Mouse (Mus musculus): ENCODE results near the gene Ppp1r9b.

Gene Ppp1r9b

DNA sequence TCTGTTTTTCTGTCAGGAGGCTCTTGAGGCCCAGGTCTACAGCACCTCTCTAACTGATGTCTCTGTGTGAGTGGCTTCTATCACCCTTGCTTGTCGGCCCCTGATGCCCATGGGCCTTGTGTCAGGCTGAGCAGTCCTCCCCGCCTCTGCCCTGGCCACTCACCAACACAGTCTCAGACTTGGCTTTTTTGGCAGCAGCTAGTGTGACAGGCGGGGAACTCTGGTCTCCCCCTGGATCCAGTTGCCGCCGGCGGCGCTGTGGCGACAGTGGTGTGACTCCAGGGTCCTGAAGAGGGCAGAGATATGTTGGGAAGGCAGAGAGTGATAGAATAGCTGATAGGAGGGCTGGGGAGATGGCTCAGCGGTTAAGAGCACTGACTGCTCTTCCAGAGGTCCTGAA, 62.2 kb downstream of the Ppp1r9b start:
- peak in 1 of 2 experiments; percentile 36 for DNase-seq
